Mouse (Mus musculus): ENCODE results near the gene Iqca. TPM values are rescaled to one million over a fixed set of nuclear protein-coding genes. Genes with fewer than 3 reads are reported as not detected.

The Iqca gene
- polyA plus RNA-seq, 1 experiment from 2014 or later, result 1.1 TPM

GRCm38 (mm10) chr1:90162379-90162857, 9.2 kb upstream of the Iqca start:
- Histone ChIP-seq H3K9ac (ENCODE audit: low read depth, low read length) (no peak overlapping the region), H3K4me2 (replicated peaks; ENCODE audit: low read depth, low read length) (no peak overlapping the region), H3K27me3 (ENCODE audit: control insufficient read depth, insufficient read depth, low read length) (no peaks in the 10 kb centered on the region), H3K4me3 (ENCODE audit: low read depth, low read length) (no peak overlapping the region), H3K4me1 (replicated peaks; ENCODE audit: control insufficient read depth, insufficient read depth, low read length) (0 out of 2 replicates have a peak, but pooled peaks cover 2% of the 10 kb centered on the region), H3K9me3 (ENCODE audit: control insufficient read depth, low read length) (no peaks in the 10 kb centered on the region), H3K27ac (ENCODE audit: low read depth, low read length) (no peak overlapping the region), H3K36me3 (ENCODE audit: control insufficient read depth, insufficient read depth, low read length) (no peaks in the 10 kb centered on the region)
- DNase-seq (ENCODE audit: low spot score) (peak; percentile 27), ATAC-seq (ENCODE audit: low FRiP score) (no peak)
- WGBS, result 57% methylated on average over 13 of the region's 13 CpGs

- Histone ChIP-seq H3K27me3 (ENCODE audit: control insufficient read depth, insufficient read depth, low read length) (no peaks in the 10 kb centered on the region), H3K4me2 (replicated peaks; ENCODE audit: low read depth, low read length) (no peak overlapping the region), H3K36me3 (ENCODE audit: control insufficient read depth, insufficient read depth, low read length) (no peaks in the 10 kb centered on the region), H3K9me3 (ENCODE audit: control insufficient read depth, low read length) (no peaks in the 10 kb centered on the region), H3K9ac (ENCODE audit: low read depth, low read length) (no peak overlapping the region), H3K27ac (ENCODE audit: low read depth, low read length) (no peak overlapping the region), H3K4me3 (ENCODE audit: low read depth, low read length) (no peak overlapping the region), H3K4me1 (replicated peaks; ENCODE audit: control insufficient read depth, insufficient read depth, low read length) (0 out of 2 replicates have a peak, but pooled peaks cover 2% of the 10 kb centered on the region)
- ATAC-seq (ENCODE audit: low FRiP score) (no peak), DNase-seq (ENCODE audit: low spot score) (no peak)
- 89% methylated on average over 6 of the region's 6 CpGs for WGBS
Measured at GRCm38 (mm10) chr1:90161623-90162022, 8.4 kb upstream of the Iqca start.

GRCm38 (mm10) chr1:90159927-90160326, 6.7 kb upstream of the Iqca start:
- Histone ChIP-seq H3K36me3 (ENCODE audit: control insufficient read depth, insufficient read depth, low read length) (no peaks in the 10 kb centered on the region), H3K9ac (ENCODE audit: low read depth, low read length) (no peak overlapping the region), H3K9me3 (ENCODE audit: control insufficient read depth, low read length) (no peaks in the 10 kb centered on the region), H3K27ac (ENCODE audit: low read depth, low read length) (no peak overlapping the region), H3K27me3 (ENCODE audit: control insufficient read depth, insufficient read depth, low read length) (no peaks in the 10 kb centered on the region), H3K4me1 (replicated peaks; ENCODE audit: control insufficient read depth, insufficient read depth, low read length) (0 out of 2 replicates have a peak, but pooled peaks cover 2% of the 10 kb centered on the region), H3K4me3 (ENCODE audit: low read depth, low read length) (no peak overlapping the region), H3K4me2 (replicated peaks; ENCODE audit: low read depth, low read length) (no peak overlapping the region)
- ATAC-seq (ENCODE audit: low FRiP score), result no peak
- WGBS, result 39% methylated on average over 13 of the region's 13 CpGs
- peak; percentile 36 for DNase-seq (ENCODE audit: low spot score)

GRCm38 (mm10) chr1:90156589-90156988, 3.4 kb upstream of the Iqca start:
- H3K4me2 ChIP-seq (replicated peaks; ENCODE audit: low read depth, low read length), result no peak overlapping the region
- no peak overlapping the region for H3K27ac ChIP-seq (ENCODE audit: low read depth, low read length)
- no peak overlapping the region for H3K4me3 ChIP-seq (ENCODE audit: low read depth, low read length)
- DNase-seq (ENCODE audit: low spot score) (no peak), ATAC-seq (ENCODE audit: low FRiP score) (no peak)
- H3K27me3 ChIP-seq (ENCODE audit: control insufficient read depth, insufficient read depth, low read length), result no peaks in the 10 kb centered on the region
- peaks cover 8% of the 10 kb centered on the region for H3K4me1 ChIP-seq (replicated peaks; ENCODE audit: control insufficient read depth, insufficient read depth, low read length)
- H3K9ac ChIP-seq (ENCODE audit: low read depth, low read length), result no peak overlapping the region
- 78% methylated on average over 7 of the region's 7 CpGs for WGBS
- no peaks in the 10 kb centered on the region for H3K36me3 ChIP-seq (ENCODE audit: control insufficient read depth, insufficient read depth, low read length)
- H3K9me3 ChIP-seq (ENCODE audit: control insufficient read depth, low read length), result no peaks in the 10 kb centered on the region

GRCm38 (mm10) chr1:90153787-90154186, 586 bp upstream of the Iqca start:
- H3K27me3 ChIP-seq (ENCODE audit: control insufficient read depth, insufficient read depth, low read length), result no peaks in the 10 kb centered on the region
- no peak overlapping the region for H3K4me3 ChIP-seq (ENCODE audit: low read depth, low read length)
- H3K9me3 ChIP-seq (ENCODE audit: control insufficient read depth, low read length), result no peaks in the 10 kb centered on the region
- peak; percentile 36; the same call in 1 of the 2 replicates for ATAC-seq (ENCODE audit: low FRiP score)
- peak overlapping the region; percentile 28; the same call in 1 of the 2 replicates for H3K4me2 ChIP-seq (replicated peaks; ENCODE audit: low read depth, low read length)
- WGBS, result 10% methylated on average over 6 of the region's 6 CpGs
- H3K27ac ChIP-seq (ENCODE audit: low read depth, low read length), result no peak overlapping the region
- no peak for DNase-seq (ENCODE audit: low spot score)
- no peaks in the 10 kb centered on the region for H3K36me3 ChIP-seq (ENCODE audit: control insufficient read depth, insufficient read depth, low read length)
- no peak overlapping the region for H3K9ac ChIP-seq (ENCODE audit: low read depth, low read length)
- H3K4me1 ChIP-seq (replicated peaks; ENCODE audit: control insufficient read depth, insufficient read depth, low read length), result peaks cover 8% of the 10 kb centered on the region

- Histone ChIP-seq H3K36me3 (ENCODE audit: control insufficient read depth, insufficient read depth, low read length) (no peaks in the 10 kb centered on the region), H3K27ac (ENCODE audit: low read depth, low read length) (no peak overlapping the region), H3K4me3 (ENCODE audit: low read depth, low read length) (no peak overlapping the region), H3K9ac (ENCODE audit: low read depth, low read length) (no peak overlapping the region), H3K9me3 (ENCODE audit: control insufficient read depth, low read length) (no peaks in the 10 kb centered on the region), H3K27me3 (ENCODE audit: control insufficient read depth, insufficient read depth, low read length) (no peaks in the 10 kb centered on the region; the same call in 1 of the 2 replicates), H3K4me2 (replicated peaks; ENCODE audit: low read depth, low read length) (no peak overlapping the region), H3K4me1 (replicated peaks; ENCODE audit: control insufficient read depth, insufficient read depth, low read length) (no peaks in the 10 kb centered on the region)
- ATAC-seq (ENCODE audit: low FRiP score) (no peak), DNase-seq (ENCODE audit: low spot score) (no peak)
- WGBS, result 85% methylated on average over 8 of the region's 8 CpGs
Measured at GRCm38 (mm10) chr1:90139729-90140128, 13.5 kb downstream of the Iqca start.

- Histone ChIP-seq H3K4me2 (replicated peaks; ENCODE audit: low read depth, low read length) (no peak overlapping the region), H3K9ac (ENCODE audit: low read depth, low read length) (no peak overlapping the region), H3K4me3 (ENCODE audit: low read depth, low read length) (no peak overlapping the region), H3K27ac (ENCODE audit: low read depth, low read length) (no peak overlapping the region), H3K27me3 (ENCODE audit: control insufficient read depth, insufficient read depth, low read length) (no peaks in the 10 kb centered on the region), H3K4me1 (replicated peaks; ENCODE audit: control insufficient read depth, insufficient read depth, low read length) (no peaks in the 10 kb centered on the region), H3K36me3 (ENCODE audit: control insufficient read depth, insufficient read depth, low read length) (no peaks in the 10 kb centered on the region), H3K9me3 (ENCODE audit: control insufficient read depth, low read length) (no peaks in the 10 kb centered on the region)
- no peak for DNase-seq (ENCODE audit: low spot score)
- 75% methylated on average over 11 of the region's 11 CpGs for WGBS
- no peak for ATAC-seq (ENCODE audit: low FRiP score)
Measured at GRCm38 (mm10) chr1:90132402-90132801, 20.8 kb downstream of the Iqca start.

- H3K27me3 ChIP-seq (ENCODE audit: control insufficient read depth, insufficient read depth, low read length), result no peaks in the 10 kb centered on the region
- H3K4me2 ChIP-seq (replicated peaks; ENCODE audit: low read depth, low read length), result no peak overlapping the region
- no peaks in the 10 kb centered on the region for H3K9me3 ChIP-seq (ENCODE audit: control insufficient read depth, low read length)
- DNase-seq (ENCODE audit: low spot score) (no peak), ATAC-seq (ENCODE audit: low FRiP score) (no peak)
- no peaks in the 10 kb centered on the region for H3K4me1 ChIP-seq (replicated peaks; ENCODE audit: control insufficient read depth, insufficient read depth, low read length)
- H3K27ac ChIP-seq (ENCODE audit: low read depth, low read length), result no peak overlapping the region
- no peak overlapping the region for H3K4me3 ChIP-seq (ENCODE audit: low read depth, low read length)
- H3K36me3 ChIP-seq (ENCODE audit: control insufficient read depth, insufficient read depth, low read length), result no peaks in the 10 kb centered on the region
- 79% methylated on average over 7 of the region's 7 CpGs for WGBS
- H3K9ac ChIP-seq (ENCODE audit: low read depth, low read length), result no peak overlapping the region
Measured at GRCm38 (mm10) chr1:90131982-90132381, 21.2 kb downstream of the Iqca start.

- ATAC-seq (ENCODE audit: low FRiP score) (no peak), DNase-seq (ENCODE audit: low spot score) (no peak)
- Histone ChIP-seq H3K4me3 (ENCODE audit: low read depth, low read length) (no peak overlapping the region), H3K9ac (ENCODE audit: low read depth, low read length) (no peak overlapping the region), H3K4me2 (replicated peaks; ENCODE audit: low read depth, low read length) (no peak overlapping the region), H3K27me3 (ENCODE audit: control insufficient read depth, insufficient read depth, low read length) (no peaks in the 10 kb centered on the region), H3K9me3 (ENCODE audit: control insufficient read depth, low read length) (no peaks in the 10 kb centered on the region), H3K27ac (ENCODE audit: low read depth, low read length) (no peak overlapping the region), H3K4me1 (replicated peaks; ENCODE audit: control insufficient read depth, insufficient read depth, low read length) (no peaks in the 10 kb centered on the region), H3K36me3 (ENCODE audit: control insufficient read depth, insufficient read depth, low read length) (no peaks in the 10 kb centered on the region)
- 97% methylated on average over 12 of the region's 12 CpGs for WGBS
Measured at GRCm38 (mm10) chr1:90124561-90124960, 28.6 kb downstream of the Iqca start.
